Mouse (Mus musculus) myocyte (in vitro differentiated cells): ENCODE results near the gene Arhgap28.

Experiments used
- E2F4 ChIP-seq: IDR thresholded peaks from one replicate; pipeline ENCODE4 v1.6.1; 2011; ENCODE audit warnings: mild to moderate bottlenecking, control low read depth, moderate library complexity; ENCODE audit not compliant: insufficient read depth
- MYOG ChIP-seq, 3 experiments: IDR thresholded peaks; one replicate each; pipeline ENCODE4 v1.6.1; 2011; ENCODE audit warnings: control low read depth in 2 of 3, low read depth in 2 of 3, mild to moderate bottlenecking in 2 of 3; ENCODE audit not compliant: insufficient read length in 2 of 3, control insufficient read depth in 1 of 3, insufficient read depth in 1 of 3
- POLR2AphosphoS2 ChIP-seq: IDR thresholded peaks from one replicate; pipeline ENCODE4 v1.6.1; 2011; ENCODE audit warnings: low read depth, control low read depth; ENCODE audit not compliant: insufficient read length
- USF1 ChIP-seq: IDR thresholded peaks from one replicate; pipeline ENCODE4 v1.6.1; 2011; ENCODE audit warnings: low read depth, mild to moderate bottlenecking, control low read depth, moderate library complexity

GRCm38 (mm10) chr17:67864912-67865311, 139.0 kb downstream of the Arhgap28 start:
- TF ChIP-seq MYOG (IDR thresholded peaks at IDR 0.05; ENCODE audit: control insufficient read depth in 1 of 3, insufficient read depth in 1 of 3, insufficient read length in 2 of 3, low read depth in 2 of 3) (no peak), POLR2AphosphoS2 (no peak), USF1 (no peak), E2F4 (no peak)
